Mouse (Mus musculus) stomach, embryonic 14.5 days (tissue): ENCODE measurements at regions not wholly inside any gene's neighbourhood (a gene's known extent, or its start where the extent isn't known, plus 50 kb on each side); places are given as distances from the start of the nearest gene placed in this dataset.

Experiments
- ATAC-seq: fragments of 200-750 bp; cut with Nextera tagmentation; 2 replicates; pipeline ENCODE4 v1.8.0; 2017; ENCODE audit warnings: low read depth, moderate TSS enrichment; ENCODE audit not compliant: insufficient number of reproducible peaks, insufficient read depth, low FRiP score
- H3K27ac ChIP-seq: fragments of 300-500 bp; sonication (generic); 2 replicates; pipeline ENCODE4 v1.5.1; 2014; ENCODE audit warnings: mild to moderate bottlenecking, low read length, moderate library complexity, mixed read lengths
- H3K27me3 ChIP-seq: fragments of 300-500 bp; sonication (generic); 2 replicates; pipeline ENCODE4 v1.6.1; 2014; ENCODE audit warnings: low read length, control low read depth, mixed read lengths; ENCODE audit not compliant: control insufficient read depth, insufficient read depth
- H3K36me3 ChIP-seq: fragments of 300-500 bp; sonication (generic); 2 replicates; pipeline ENCODE4 v1.6.1; 2014; ENCODE audit warnings: mild to moderate bottlenecking, control low read depth, low read length, moderate library complexity, mixed read lengths; ENCODE audit not compliant: control insufficient read depth, insufficient read depth
- H3K4me1 ChIP-seq: fragments of 300-500 bp; sonication (generic); 2 replicates; pipeline ENCODE4 v1.6.1; 2014; ENCODE audit warnings: low read length, control low read depth, mixed read lengths; ENCODE audit not compliant: control insufficient read depth, insufficient read depth
- H3K4me2 ChIP-seq: fragments of 300-500 bp; sonication (generic); replicated peaks from 2 replicates; pipeline ENCODE4 v1.6.1; 2014; ENCODE audit warnings: low read depth, low read length, control low read depth
- H3K4me3 ChIP-seq: fragments of 300-500 bp; sonication (generic); 2 replicates; pipeline ENCODE4 v1.5.1; 2014; ENCODE audit warnings: low read depth, low read length, control low read depth
- H3K9ac ChIP-seq: fragments of 300-500 bp; sonication (generic); replicated peaks from 2 replicates; pipeline ENCODE4 v1.6.1; 2014; ENCODE audit warnings: low read depth, mild to moderate bottlenecking, control low read depth, low read length, moderate library complexity, mixed read lengths
- H3K9me3 ChIP-seq: fragments of 300-500 bp; sonication (generic); 2 replicates; pipeline ENCODE4 v1.6.1; 2016; ENCODE audit warnings: low read depth, low read length, control low read depth; ENCODE audit not compliant: control insufficient read depth
- WGBS: fragments of 180-500 bp; shearing (Covaris S2); extraction: QIAGEN DNeasy Blood & Tissue Kit; methylation state at CpG from one replicate; pipeline ENCODE4 v1.1.7; 2014; 5-methylcytosine and 5-hydroxymethylcytosine counted together

- H3K4me1 ChIP-seq, result no peaks in the 10 kb centered on the region
- H3K4me3 ChIP-seq, result no peak overlapping the region
- no peaks in the 10 kb centered on the region for H3K36me3 ChIP-seq
- no peak overlapping the region for H3K9ac ChIP-seq
- no peak overlapping the region for H3K27ac ChIP-seq
- H3K9me3 ChIP-seq, result no peaks in the 10 kb centered on the region
- H3K4me2 ChIP-seq, result no peak overlapping the region
- no peaks in the 10 kb centered on the region for H3K27me3 ChIP-seq
- 81% methylated on average over 3 of the region's 3 CpGs for WGBS
- no peak for ATAC-seq
These were observed 137.4 kb upstream of the Nampt start for GRCm38 (mm10) chr12:32681910-32682309.

- H3K4me3 ChIP-seq, result no peak overlapping the region
- H3K27me3 ChIP-seq, result no peaks in the 10 kb centered on the region
- no peak for ATAC-seq
- H3K4me1 ChIP-seq, result no peaks in the 10 kb centered on the region
- no peak overlapping the region for H3K27ac ChIP-seq
- 78% methylated on average over 2 of the region's 2 CpGs for WGBS
- no peak overlapping the region for H3K4me2 ChIP-seq
- no peaks in the 10 kb centered on the region for H3K36me3 ChIP-seq
- no peaks in the 10 kb centered on the region for H3K9me3 ChIP-seq
- H3K9ac ChIP-seq, result no peak overlapping the region
These were observed 136.0 kb upstream of the Nampt start for GRCm38 (mm10) chr12:32683375-32683774.

GRCm38 (mm10) chr12:32685788-32686385 is 133.5 kb upstream of the Nampt start:
- WGBS, result 90% methylated on average over 7 of the region's 7 CpGs
- Histone ChIP-seq H3K27me3 (no peaks in the 10 kb centered on the region), H3K4me3 (no peak overlapping the region), H3K9ac (no peak overlapping the region), H3K4me1 (no peaks in the 10 kb centered on the region), H3K36me3 (no peaks in the 10 kb centered on the region), H3K27ac (no peak overlapping the region), H3K4me2 (no peak overlapping the region), H3K9me3 (no peaks in the 10 kb centered on the region)
- no peak for ATAC-seq

- no peak overlapping the region for H3K4me3 ChIP-seq
- no peak overlapping the region for H3K27ac ChIP-seq
- no peak for ATAC-seq
- H3K4me1 ChIP-seq, result no peaks in the 10 kb centered on the region
- no peaks in the 10 kb centered on the region for H3K9me3 ChIP-seq
- H3K4me2 ChIP-seq, result no peak overlapping the region
- H3K27me3 ChIP-seq, result no peaks in the 10 kb centered on the region
- no peak overlapping the region for H3K9ac ChIP-seq
- no peaks in the 10 kb centered on the region for H3K36me3 ChIP-seq
- WGBS, result 82% methylated on average over 4 of the region's 4 CpGs
These were observed 130.0 kb upstream of the Nampt start for GRCm38 (mm10) chr12:32689361-32689760.

- ATAC-seq, result no peak
- 80% methylated on average over 2 of the region's 2 CpGs for WGBS
- Histone ChIP-seq H3K4me2 (no peak overlapping the region), H3K36me3 (no peaks in the 10 kb centered on the region), H3K9ac (no peak overlapping the region), H3K27me3 (no peaks in the 10 kb centered on the region), H3K4me1 (no peaks in the 10 kb centered on the region), H3K27ac (no peak overlapping the region), H3K9me3 (no peaks in the 10 kb centered on the region), H3K4me3 (no peak overlapping the region)
These were observed 129.2 kb upstream of the Nampt start for GRCm38 (mm10) chr12:32690096-32690495.

GRCm38 (mm10) chr12:32692081-32692819 is 127.1 kb upstream of the Nampt start:
- no peak for ATAC-seq
- Histone ChIP-seq H3K4me2 (no peak overlapping the region), H3K4me3 (no peak overlapping the region), H3K27ac (no peak overlapping the region), H3K27me3 (no peaks in the 10 kb centered on the region), H3K36me3 (no peaks in the 10 kb centered on the region), H3K4me1 (no peaks in the 10 kb centered on the region), H3K9me3 (no peaks in the 10 kb centered on the region), H3K9ac (no peak overlapping the region)
- WGBS, result 57% methylated on average over 8 of the region's 8 CpGs

- H3K4me2 ChIP-seq, result no peak overlapping the region
These were observed 126.4 kb upstream of the Nampt start for GRCm38 (mm10) chr12:32692962-32693361.

GRCm38 (mm10) chr12:32693678-32694077 is 125.7 kb upstream of the Nampt start:
- no peaks in the 10 kb centered on the region for H3K4me1 ChIP-seq
- no peaks in the 10 kb centered on the region for H3K27me3 ChIP-seq
- WGBS, result 74% methylated on average over 1 of the region's 1 CpGs
- H3K36me3 ChIP-seq, result no peaks in the 10 kb centered on the region
- no peak overlapping the region for H3K4me2 ChIP-seq
- ATAC-seq, result no peak
- H3K9me3 ChIP-seq, result no peaks in the 10 kb centered on the region
- H3K4me3 ChIP-seq, result no peak overlapping the region
- H3K27ac ChIP-seq, result no peak overlapping the region
- no peak overlapping the region for H3K9ac ChIP-seq

More at GRCm38 (mm10) chr12:32692962-32693361, 126.4 kb upstream of the Nampt start:
- H3K27me3 ChIP-seq, result no peaks in the 10 kb centered on the region
- no peaks in the 10 kb centered on the region for H3K36me3 ChIP-seq
- no peak overlapping the region for H3K27ac ChIP-seq
- no peak for ATAC-seq
- H3K4me1 ChIP-seq, result no peaks in the 10 kb centered on the region
- H3K9ac ChIP-seq, result no peak overlapping the region
- H3K9me3 ChIP-seq, result no peaks in the 10 kb centered on the region
- no peak overlapping the region for H3K4me3 ChIP-seq
- WGBS, result 73% methylated on average over 7 of the region's 7 CpGs

GRCm38 (mm10) chr12:32696832-32697231 is 122.5 kb upstream of the Nampt start:
- Histone ChIP-seq H3K36me3 (no peaks in the 10 kb centered on the region), H3K27me3 (no peaks in the 10 kb centered on the region), H3K9me3 (no peaks in the 10 kb centered on the region), H3K9ac (no peak overlapping the region), H3K4me1 (no peaks in the 10 kb centered on the region), H3K4me2 (no peak overlapping the region), H3K27ac (no peak overlapping the region), H3K4me3 (no peak overlapping the region)
- no peak for ATAC-seq
- WGBS, result 86% methylated on average over 2 of the region's 2 CpGs
